Mouse (Mus musculus): ENCODE measurements around the gene Stx8.

- TF ChIP-seq USF1 (IDR thresholded peaks at IDR 0.05; ENCODE audit: low read depth) (no peak), CTCF (IDR thresholded peaks at IDR 0.05; ENCODE audit: control insufficient read depth, insufficient read depth, insufficient read length) (no peak), MAX (IDR thresholded peaks at IDR 0.05) (no peak), MYOD1 (IDR thresholded peaks at IDR 0.05; ENCODE audit: control insufficient read depth, insufficient read length, low read depth) (no peak), CEBPB (IDR thresholded peaks at IDR 0.05; ENCODE audit: low read depth) (no peak)
These were observed 30.0 kb downstream of the Stx8 start for GRCm38 (mm10) chr11:67995965-67996364.
